Comparison of ENCODE assay signal across 15 mouse cellular contexts in genomic region chr14:58390741-58391140, GRCm38 (mm10).
DNase-seq lines count a peak whose midpoint lies in the region.
"Had no signal": no experiment of that assay in that cellular context is flagged by ENCODE, and none has a peak within 500 bp of the region (broad histone marks: within the 10 kb centered on the region; RNA-seq: fewer than 3 reads in every experiment).

No protein-coding gene starts in this region.

- intact Hi-C loops in left cerebral cortex, postnatal 4 days (cut with DNase I): no loop called here

- DNase-seq in layer of hippocampus, adult 11-12 months (ENCODE audit: low spot score): peak; percentile 16
- DNase-seq in layer of hippocampus, postnatal 25 days (ENCODE audit: extremely low spot score in 1 of 2, low spot score in 1 of 2): no peak
- peak; percentile 38 for DNase-seq in left cerebral cortex, postnatal 4 days
- DNase-seq in left cerebral cortex, adult 18-20 months (ENCODE audit: low spot score in 2 of 2): no peak
- peak; percentile 12 for DNase-seq in right cerebral cortex, postnatal 25 days
- no peak for DNase-seq in right cerebral cortex, postnatal 36 days (ENCODE audit: low spot score in 2 of 2)
- DNase-seq: adrenal gland, postnatal 36 days; B cell, adult 2 months; cerebellum, adult 8-10 months; gastrocnemius, postnatal 25 days; heart, adult 2 months; kidney, adult 18-20 months; kidney, postnatal 25 days; liver, postnatal 0 days; lung, postnatal 36 days had no signal

Comparison
In these comparisons a context has a peak if more than half of its experiments do, and no peak if none do; other contexts are left out.
1. DNase-seq: peak in layer of hippocampus, adult 11-12 months (single experiment), left cerebral cortex, postnatal 4 days (single experiment) and right cerebral cortex, postnatal 25 days (single experiment); none in layer of hippocampus, postnatal 25 days (0 of 2), left cerebral cortex, adult 18-20 months (0 of 2) and right cerebral cortex, postnatal 36 days (0 of 2).